Mouse (Mus musculus) kidney, postnatal 36 days (tissue): ENCODE measurements at regions not wholly inside any gene's neighbourhood (a gene's known extent, or its start where the extent isn't known, plus 50 kb on each side); places are given as distances from the start of the nearest gene placed in this dataset.

Source experiments
- DNase-seq, 2 experiments: peaks; one replicate each; pipeline ENCODE4 v3.0.0; 2021 to 2022; ENCODE audit warnings: mixed read lengths in 2 of 2

- peak; percentile 56 to 57 for DNase-seq
Measured at GRCm38 (mm10) chr3:52197982-52198750, 70.0 kb upstream of the Foxo1 start.

- peak; percentile 25 to 40 for DNase-seq
Measured at GRCm38 (mm10) chr3:52198751-52199738, 69.1 kb upstream of the Foxo1 start.

- DNase-seq, result no peak
Measured at GRCm38 (mm10) chr3:52200106-52200505, 68.0 kb upstream of the Foxo1 start.

DNA sequence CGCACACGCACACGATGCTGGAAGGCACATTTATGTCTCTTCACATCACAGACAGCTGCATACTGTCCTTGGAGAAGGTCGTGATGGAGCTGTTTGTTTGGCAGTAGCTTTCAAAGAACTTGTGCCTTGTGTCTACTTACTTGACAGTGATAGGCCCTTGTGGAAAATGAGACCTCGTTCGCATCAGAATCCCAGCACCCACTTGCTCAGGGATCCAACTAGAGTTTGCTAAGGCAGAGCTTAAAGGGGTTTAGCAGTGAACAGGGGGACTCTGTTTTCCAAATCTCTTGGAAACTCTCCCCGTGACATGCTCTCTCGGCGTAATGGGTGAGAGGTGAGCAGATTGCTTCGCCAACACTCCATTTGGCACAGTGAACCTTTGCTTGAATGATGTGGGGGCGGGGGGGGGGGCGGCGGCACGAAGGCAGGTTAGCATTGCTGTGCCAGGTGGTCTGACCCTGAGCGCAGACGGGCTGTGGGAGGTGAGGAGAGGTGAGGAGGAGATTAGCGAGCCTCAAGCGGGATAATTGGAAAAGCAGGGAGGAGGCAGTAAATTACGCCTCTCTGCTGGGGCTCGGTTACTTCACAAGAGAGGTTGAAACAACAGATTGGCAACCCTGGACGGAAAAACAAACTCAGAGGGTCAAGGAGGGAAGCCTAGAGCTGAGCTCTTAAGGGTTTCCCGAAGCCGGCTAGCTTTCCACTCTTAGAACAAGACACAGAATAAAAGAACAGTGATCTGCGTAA is 57.4 kb upstream of the Foxo1 start:
- DNase-seq, result no peak

- DNase-seq, result no peak
Measured at GRCm38 (mm10) chr3:52211303-52211695, 56.8 kb upstream of the Foxo1 start.

DNA sequence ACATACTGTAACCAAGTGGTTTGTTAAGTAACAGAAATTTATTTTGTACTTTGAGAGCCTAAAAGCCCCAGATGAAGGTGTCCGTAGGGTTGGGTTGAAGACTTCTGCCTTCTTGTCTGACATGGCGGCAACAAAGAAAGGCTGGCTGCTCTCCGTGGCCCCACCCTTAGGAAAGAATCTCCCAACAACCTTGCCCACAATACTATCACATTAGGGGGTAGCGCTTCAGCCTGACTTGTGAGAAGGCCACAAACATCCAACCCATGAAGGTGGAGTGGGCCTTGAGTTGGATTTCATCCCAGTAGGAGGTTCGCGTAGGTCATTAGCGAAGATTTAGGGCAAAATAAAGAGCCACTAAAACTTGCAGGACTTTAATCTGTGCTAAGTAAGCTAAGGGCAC is 54.0 kb upstream of the Foxo1 start:
- DNase-seq, result no peak

GRCm38 (mm10) chr3:52215083-52215482 is 53.1 kb upstream of the Foxo1 start:
- no peak for DNase-seq
